Mouse (Mus musculus) adrenal gland, postnatal 4 days (tissue): ENCODE results near the gene Gm16429. TPM values are rescaled to one million over a fixed set of nuclear protein-coding genes. Genes with fewer than 3 reads are reported as not detected.
"Not testable (repeated sequence)": the region's sequence is repeated elsewhere in the genome, so short reads cannot be mapped to it uniquely, and the experiment has no call there.

ENCODE experiments used
- DNase-seq, 2 experiments: peaks; one replicate each; pipeline ENCODE4 v3.0.0; 2021 to 2022; ENCODE audit warnings: low spot score in 2 of 2, mixed read lengths in 2 of 2
- long read RNA-seq, 2 experiments: library from polyadenylated mRNA; stranded (forward); transcript quantifications; one replicate each; pipeline ENCODE4 v2.0.0; 2021
- total RNA-seq, 2 experiments: library from RNA; stranded (reverse); gene quantifications; 2 replicates each; pipeline ENCODE4 v1.2.3; 2021

Gm16429 gene
- total RNA-seq: not detected
- long read RNA-seq, experiment 1: 0 reads
- long read RNA-seq, experiment 2: 0 reads

- not testable (repeated sequence) for DNase-seq
These were observed at the start of gene Gm16429 for GRCm38 (mm10) chr5:93928952-93929351. TSS of gene Gm16429 (minus strand) at chr5:93929052.

Other genes starting within 250 kb of the Gm16429 start
- gene Gm7792, start 85.3 kb downstream of the Gm16429 start, total RNA-seq: not detected
- not detected for gene BC061212, start 141.5 kb upstream of the Gm16429 start, total RNA-seq
- not detected for gene Gm6351, start 147.3 kb upstream of the Gm16429 start, total RNA-seq